Mouse (Mus musculus): ENCODE results near the gene Phf2.

DNA sequence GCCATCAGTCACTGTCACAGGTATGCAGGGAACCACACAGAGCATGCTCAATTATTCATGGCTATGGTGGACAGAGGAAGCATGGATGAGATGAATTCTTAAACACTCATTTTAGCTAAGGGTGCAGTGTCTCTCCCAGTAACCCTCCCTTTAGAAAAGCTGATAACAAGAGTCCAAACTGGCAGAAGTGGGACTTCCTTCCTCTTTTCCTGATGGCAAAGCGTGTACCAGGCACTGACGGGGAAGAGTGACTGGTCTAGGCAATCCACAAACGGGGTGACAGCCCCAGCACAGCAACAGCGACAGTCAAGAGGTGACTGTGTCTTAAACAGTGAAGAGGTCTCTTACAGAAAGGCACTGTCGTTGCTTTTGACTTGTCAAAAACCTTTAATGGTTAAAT, 24.5 kb upstream of the Phf2 start:
- TF ChIP-seq CTCF (IDR thresholded peaks at IDR 0.05; ENCODE audit: low read depth) (no peak), EP300 (IDR thresholded peaks at IDR 0.05; ENCODE audit: low read depth) (no peak)
